Mouse (Mus musculus) liver, postnatal 0 days (tissue): ENCODE measurements around the gene Ltc4s. TPM values are rescaled to one million over a fixed set of nuclear protein-coding genes. Genes with fewer than 3 reads are reported as not detected.

Experiments used
- ATAC-seq: fragments of 200-750 bp; cut with Nextera tagmentation; 2 replicates; pipeline ENCODE4 v1.8.0; 2017; ENCODE audit warnings: mild to moderate bottlenecking, moderate library complexity
- DNase-seq: peaks from one replicate; pipeline ENCODE4 v3.0.0-alpha.2; 2016
- H3K27ac ChIP-seq: fragments of 300-500 bp; sonication (generic); 2 replicates; pipeline ENCODE4 v1.5.1; 2014; ENCODE audit warnings: antibody characterized with exemption, moderate library complexity, mild to moderate bottlenecking, low read depth
- H3K27me3 ChIP-seq: fragments of 300-500 bp; sonication (generic); 2 replicates; pipeline ENCODE4 v1.6.1; 2014; ENCODE audit warnings: low read length, control low read depth, mixed read lengths; ENCODE audit not compliant: insufficient read depth
- H3K36me3 ChIP-seq: fragments of 300-500 bp; sonication (generic); replicated peaks from 2 replicates; pipeline ENCODE4 v1.6.1; 2014; ENCODE audit warnings: mild to moderate bottlenecking, control low read depth, low read length, moderate library complexity, mixed read lengths; ENCODE audit not compliant: insufficient read depth
- H3K4me1 ChIP-seq: fragments of 300-500 bp; sonication (generic); 2 replicates; pipeline ENCODE4 v1.6.1; 2014; ENCODE audit warnings: antibody characterized with exemption, mild to moderate bottlenecking, control low read depth; ENCODE audit not compliant: insufficient read depth
- H3K4me2 ChIP-seq: fragments of 300-500 bp; sonication (generic); 2 replicates; pipeline ENCODE4 v1.6.1; 2014; ENCODE audit warnings: low read depth, mild to moderate bottlenecking, low read length, moderate library complexity, mixed read lengths
- H3K4me3 ChIP-seq: fragments of 300-500 bp; sonication (generic); 2 replicates; pipeline ENCODE4 v1.5.1; 2014; ENCODE audit warnings: low read depth, low read length
- H3K9ac ChIP-seq: fragments of 300-500 bp; sonication (generic); replicated peaks from 2 replicates; pipeline ENCODE4 v1.6.1; 2014; ENCODE audit warnings: mild to moderate bottlenecking, moderate library complexity
- H3K9me3 ChIP-seq: fragments of 300-500 bp; sonication (generic); 2 replicates; pipeline ENCODE4 v1.6.1; 2016; ENCODE audit warnings: mild to moderate bottlenecking, control low read depth, low read length, mixed read lengths
- CTCF ChIP-seq: sonication (generic); IDR thresholded peaks from 2 replicates; pipeline ENCODE4 v1.5.1; 2016; ENCODE audit warnings: antibody characterized with exemption, low read depth
- EP300 ChIP-seq: IDR thresholded peaks from 2 replicates; pipeline ENCODE4 v1.6.1; 2016; ENCODE audit warnings: antibody characterized with exemption, low read depth, mild to moderate bottlenecking
- WGBS: fragments of 180-500 bp; shearing (Covaris S2); extraction: QIAGEN DNeasy Blood & Tissue Kit; methylation state at CpG from one replicate; pipeline ENCODE4 v1.1.7; 2014; ENCODE audit not compliant: insufficient replicate concordance; 5-methylcytosine and 5-hydroxymethylcytosine counted together
- polyA plus RNA-seq: library from polyadenylated mRNA; unstranded; fragments of >200 nt; fragmentation: Nextera tagmentation; extraction: Ambion mirVana; gene quantifications from 2 replicates; pipeline ENCODE4 v1.2.1, GENCODE M21; 2015

The Ltc4s gene
- 0.68 and 0.89 TPM in 2 replicates for polyA plus RNA-seq

DNA sequence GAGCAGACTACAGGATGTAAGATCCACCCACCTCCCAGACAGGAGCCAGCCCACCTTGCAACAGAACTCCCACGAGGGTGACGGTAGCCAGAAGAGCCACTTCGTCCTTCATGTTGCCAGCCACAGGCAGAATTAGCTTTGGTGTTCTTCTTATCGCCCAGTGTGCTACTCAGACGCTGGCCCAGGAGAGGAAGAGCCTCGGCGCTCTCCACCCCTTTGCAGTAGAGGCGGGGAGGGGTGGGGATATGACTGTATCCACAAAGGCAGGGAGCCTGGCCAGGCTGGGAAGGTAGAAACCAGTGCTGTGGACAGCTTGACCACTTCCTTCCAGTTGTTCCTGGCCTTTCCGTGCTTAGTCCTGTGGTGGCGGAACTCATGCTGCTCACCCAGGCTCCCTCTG is at the start of gene Ltc4s:
Gene Ltc4s (minus strand): TSS at position 293 of the 400 bp plus-strand sequence.
- Histone ChIP-seq H3K9ac (peak within 1 kb of the TSS; percentile 66; the same call in 1 of the 2 replicates), H3K4me3 (peak within 1 kb of the TSS; percentile 73), H3K4me2 (peak within 1 kb of the TSS; percentile 100), H3K4me1 (peaks cover 27% of the 10 kb centered on the region), H3K27me3 (no peaks in the 10 kb centered on the region), H3K36me3 (peaks cover 21% of the 10 kb centered on the region), H3K27ac (no peak within 1 kb of the TSS), H3K9me3 (no peaks in the 10 kb centered on the region)
- no peak for ATAC-seq
- DNase-seq, result peak; percentile 43
- TF ChIP-seq EP300 (no peak), CTCF (no peak)
- 20% methylated on average over 10 of the region's 10 CpGs for WGBS

GRCm38 (mm10) chr11:50286428-50286827 is 48.0 kb upstream of the Ltc4s start:
- no peaks in the 10 kb centered on the region for H3K9me3 ChIP-seq
- TF ChIP-seq CTCF (no peak), EP300 (no peak)
- no peak overlapping the region for H3K9ac ChIP-seq
- peak overlapping the region; percentile 63 for H3K27ac ChIP-seq
- peaks cover 27% of the 10 kb centered on the region for H3K4me1 ChIP-seq
- H3K27me3 ChIP-seq, result no peaks in the 10 kb centered on the region
- ATAC-seq, result no peak
- H3K4me2 ChIP-seq, result peak overlapping the region; percentile 1; the same call in 1 of the 2 replicates
- no peak for DNase-seq
- H3K4me3 ChIP-seq, result no peak overlapping the region
- 46% methylated on average over 1 of the region's 1 CpGs for WGBS
- peaks cover 15% of the 10 kb centered on the region; the same call in 1 of the 2 replicates for H3K36me3 ChIP-seq

DNA sequence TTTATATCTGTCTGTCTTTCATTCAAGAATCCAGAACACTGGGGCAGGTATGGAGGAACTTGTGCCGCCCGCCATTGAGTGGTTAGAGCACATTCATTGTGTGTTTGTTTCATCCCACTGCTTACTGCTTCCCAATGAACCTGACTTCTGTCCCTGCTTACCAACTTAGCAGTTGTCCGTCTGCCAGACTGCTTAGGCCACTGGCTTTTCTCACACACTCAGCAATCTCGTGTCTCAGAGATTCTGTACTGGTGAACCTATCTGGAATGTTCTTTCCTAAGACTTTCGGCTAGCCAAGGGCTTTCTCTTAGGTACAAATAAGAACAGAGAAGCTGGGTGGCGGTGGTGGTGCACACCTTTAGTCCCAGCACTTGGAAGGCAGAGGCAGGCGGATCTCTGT is 47.3 kb upstream of the Ltc4s start:
- H3K9ac ChIP-seq, result no peak overlapping the region
- no peaks in the 10 kb centered on the region for H3K9me3 ChIP-seq
- DNase-seq (no peak), ATAC-seq (no peak)
- H3K4me1 ChIP-seq, result peaks cover 27% of the 10 kb centered on the region
- H3K36me3 ChIP-seq, result peaks cover 15% of the 10 kb centered on the region; the same call in 1 of the 2 replicates
- no peaks in the 10 kb centered on the region for H3K27me3 ChIP-seq
- TF ChIP-seq EP300, result no peak
- no peak for TF ChIP-seq CTCF
- H3K27ac ChIP-seq, result no peak overlapping the region
- no peak overlapping the region for H3K4me3 ChIP-seq
- no peak overlapping the region for H3K4me2 ChIP-seq
- 88% methylated on average over 7 of the region's 7 CpGs for WGBS

- no peak for TF ChIP-seq EP300
- no peak for TF ChIP-seq CTCF
- H3K4me3 ChIP-seq, result no peak overlapping the region
- H3K27ac ChIP-seq, result no peak overlapping the region
These were observed 46.8 kb upstream of the Ltc4s start for GRCm38 (mm10) chr11:50285263-50285662.

DNA sequence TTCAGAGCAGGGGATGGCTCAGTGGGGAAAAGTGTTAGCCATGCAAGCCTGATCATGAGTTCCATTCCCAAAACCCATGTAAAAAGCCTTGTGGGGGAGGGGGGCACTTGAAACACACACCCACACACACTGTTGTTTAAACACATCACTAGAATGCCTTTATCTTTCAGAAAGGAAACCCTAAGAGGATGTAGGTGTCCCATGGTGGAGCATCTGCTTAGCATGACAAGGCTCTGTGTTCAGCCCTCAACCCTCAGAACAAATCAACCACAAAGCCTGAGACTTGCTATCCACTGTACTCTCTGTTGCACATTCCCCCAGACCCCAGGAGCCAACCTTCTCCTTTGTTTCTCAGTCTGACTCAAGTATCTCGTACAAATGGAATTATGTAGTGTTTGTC is 41.6 kb upstream of the Ltc4s start:
- no peak overlapping the region for H3K4me3 ChIP-seq

More at GRCm38 (mm10) chr11:50285263-50285662, 46.8 kb upstream of the Ltc4s start:
- DNase-seq, result no peak
- Histone ChIP-seq H3K4me2 (no peak overlapping the region), H3K36me3 (peaks cover 15% of the 10 kb centered on the region; the same call in 1 of the 2 replicates), H3K9me3 (no peaks in the 10 kb centered on the region), H3K4me1 (peaks cover 24% of the 10 kb centered on the region), H3K9ac (no peak overlapping the region), H3K27me3 (no peaks in the 10 kb centered on the region)
- no peak for ATAC-seq
- 83% methylated on average over 5 of the region's 5 CpGs for WGBS

DNA sequence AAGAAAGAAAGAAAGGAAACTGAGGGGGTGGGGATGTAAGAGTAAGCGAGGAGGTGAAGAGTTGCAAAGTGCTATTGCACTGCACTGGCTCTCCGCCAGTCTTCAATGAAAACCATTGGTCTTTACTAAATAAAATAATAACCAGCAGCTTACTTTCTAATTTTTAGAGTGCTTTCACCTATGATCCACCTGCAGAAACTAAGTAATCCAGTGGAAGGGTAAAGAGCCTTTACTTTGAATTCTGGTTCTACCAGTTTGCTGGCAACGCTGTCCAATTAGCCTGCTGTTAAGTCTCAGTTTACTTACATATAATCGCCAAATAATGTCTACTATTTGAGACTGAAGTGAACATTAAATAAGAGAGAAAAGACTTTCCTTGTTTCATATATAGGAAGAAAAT is 40.6 kb upstream of the Ltc4s start:
- WGBS, result 84% methylated on average over 4 of the region's 4 CpGs
- Histone ChIP-seq H3K9me3 (no peaks in the 10 kb centered on the region), H3K4me3 (no peak overlapping the region), H3K36me3 (no peaks in the 10 kb centered on the region; the same call in 1 of the 2 replicates), H3K4me2 (no peak overlapping the region), H3K27ac (no peak overlapping the region), H3K4me1 (peaks cover 11% of the 10 kb centered on the region), H3K27me3 (no peaks in the 10 kb centered on the region), H3K9ac (no peak overlapping the region)
- ATAC-seq (no peak), DNase-seq (no peak)
- TF ChIP-seq CTCF (no peak), EP300 (no peak)

More for the DNA sequence above, 41.6 kb upstream of the Ltc4s start:
- Histone ChIP-seq H3K36me3 (no peaks in the 10 kb centered on the region; the same call in 1 of the 2 replicates), H3K9me3 (no peaks in the 10 kb centered on the region), H3K9ac (no peak overlapping the region), H3K4me1 (peaks cover 11% of the 10 kb centered on the region), H3K27me3 (no peaks in the 10 kb centered on the region), H3K27ac (no peak overlapping the region), H3K4me2 (no peak overlapping the region)
- no peak for DNase-seq
- ATAC-seq, result no peak
- WGBS, result 49% methylated on average over 1 of the region's 1 CpGs
- TF ChIP-seq CTCF (no peak), EP300 (no peak)

- H3K9ac ChIP-seq, result no peak overlapping the region
- peaks cover 11% of the 10 kb centered on the region for H3K4me1 ChIP-seq
- 86% methylated on average over 6 of the region's 6 CpGs for WGBS
- ATAC-seq, result no peak
- no peaks in the 10 kb centered on the region for H3K27me3 ChIP-seq
- H3K4me2 ChIP-seq, result no peak overlapping the region
- TF ChIP-seq CTCF (no peak), EP300 (no peak)
- DNase-seq, result no peak
- no peak overlapping the region for H3K4me3 ChIP-seq
- H3K9me3 ChIP-seq, result no peaks in the 10 kb centered on the region
- H3K27ac ChIP-seq, result no peak overlapping the region
- no peaks in the 10 kb centered on the region; the same call in 1 of the 2 replicates for H3K36me3 ChIP-seq
These were observed 39.3 kb upstream of the Ltc4s start for GRCm38 (mm10) chr11:50277706-50278105.
